Mouse (Mus musculus) cerebellum, adult 2 months (tissue): ENCODE measurements at regions not wholly inside any gene's neighbourhood (a gene's known extent, or its start where the extent isn't known, plus 50 kb on each side); places are given as distances from the start of the nearest gene placed in this dataset.

Experiments used
- CTCF ChIP-seq: fragments of 200-500 bp; IDR thresholded peaks from 2 replicates; pipeline ENCODE4 v1.5.1; 2011; ENCODE audit warnings: low read depth, mild to moderate bottlenecking, control low read depth, low read length, moderate library complexity, borderline replicate concordance; ENCODE audit not compliant: insufficient read depth
- POLR2A ChIP-seq: fragments of 200-500 bp; IDR thresholded peaks from 2 replicates; pipeline ENCODE4 v1.6.1; 2011; ENCODE audit warnings: low read length, control low read depth, borderline replicate concordance; ENCODE audit not compliant: insufficient read depth

GRCm38 (mm10) chr2:107149851-107150250 lies 90.4 kb upstream of the Fshb start:
- TF ChIP-seq CTCF (no peak), POLR2A (no peak)
